Mouse (Mus musculus) erythroblast, embryonic 14.5 days (primary cell): Measurements from ENCODE around the gene Fam243.

Experiments used
- GATA1 ChIP-seq: IDR thresholded peaks from 2 replicates; pipeline ENCODE4 v1.6.1; 2012; ENCODE audit warnings: low read length, inconsistent platforms, mixed read lengths
- TAL1 ChIP-seq: IDR thresholded peaks from 3 replicates; pipeline ENCODE4 v1.6.1; 2012; ENCODE audit warnings: low read length, inconsistent platforms, mixed read lengths

DNA sequence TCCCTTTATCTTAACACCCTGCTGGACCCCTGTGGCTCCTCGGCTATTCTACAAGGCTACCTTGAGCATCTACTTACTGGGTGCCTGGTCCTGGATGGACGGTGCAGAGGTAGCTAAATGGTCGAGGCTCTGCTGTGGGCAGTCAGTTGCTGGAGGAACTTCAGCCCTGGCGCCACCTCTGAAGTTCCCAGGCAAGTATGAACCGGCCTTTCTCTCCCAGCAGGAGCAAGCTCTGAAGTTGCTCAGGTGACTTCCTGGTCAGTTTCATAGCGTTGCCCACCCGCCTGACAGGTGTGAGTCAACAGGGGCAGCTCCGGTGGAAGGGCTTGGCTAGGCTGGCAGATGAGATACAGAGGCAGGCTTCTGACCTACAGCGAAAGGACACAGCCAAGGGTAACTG lies 38.0 kb upstream of the Fam243 start, which contains the start of gene Kcne1:
- TF ChIP-seq GATA1 (no peak), TAL1 (no peak)
